Mouse (Mus musculus): Measurements from ENCODE around the gene 1700016H13Rik. TPM values are rescaled to one million over a fixed set of nuclear protein-coding genes. Genes with fewer than 3 reads are reported as not detected.

Gene 1700016H13Rik
- polyA plus RNA-seq, 1 experiment = not detected

DNA sequence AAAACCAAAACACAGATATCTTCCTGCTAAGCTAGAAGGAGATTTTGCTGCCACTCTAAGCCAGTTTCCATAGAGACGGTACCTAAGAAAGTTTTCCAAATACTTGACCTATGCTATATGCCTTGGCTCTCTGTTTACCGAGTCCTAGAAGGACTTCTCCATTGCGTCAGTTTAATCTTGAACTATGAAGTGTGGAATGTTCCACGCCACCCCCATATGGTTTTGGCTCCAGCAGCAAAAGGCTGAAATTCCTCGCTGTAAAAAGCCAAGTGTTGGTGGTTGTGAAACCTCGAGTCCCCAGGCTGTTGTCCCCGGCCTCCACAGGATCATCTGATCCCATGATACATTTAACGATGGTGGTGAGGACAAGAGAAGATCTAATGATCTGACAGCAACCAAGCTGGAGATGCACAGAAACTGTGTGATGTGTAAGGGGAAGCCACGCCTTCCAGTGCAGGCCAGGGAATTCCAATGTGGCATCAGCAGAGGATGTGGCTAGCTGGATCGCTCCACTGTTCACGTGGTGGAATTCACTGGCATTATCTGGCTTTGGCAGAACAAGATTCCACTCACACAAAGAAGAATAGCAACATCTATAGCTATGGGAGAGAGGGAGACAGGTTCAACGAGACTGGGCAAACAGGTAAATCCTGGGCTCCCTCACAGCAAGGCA is 35.4 kb downstream of the 1700016H13Rik start:
- TF ChIP-seq CTCF (IDR thresholded peaks at IDR 0.05; ENCODE audit: control insufficient read depth, insufficient read depth, insufficient read length) (no peak), FOSL1 (IDR thresholded peaks at IDR 0.05; ENCODE audit: insufficient read depth, low read length, poor library complexity, severe bottlenecking) (no peak), MAX (IDR thresholded peaks at IDR 0.05) (peak; percentile 56), USF1 (IDR thresholded peaks at IDR 0.05; ENCODE audit: low read depth) (peak; percentile 78), MYOG (IDR thresholded peaks at IDR 0.05; ENCODE audit: control insufficient read depth, extremely low read depth, insufficient read length) (no peak), MYOD1 (IDR thresholded peaks at IDR 0.05; ENCODE audit: control insufficient read depth, insufficient read length, low read depth) (no peak), CEBPB (IDR thresholded peaks at IDR 0.05; ENCODE audit: low read depth) (peak; percentile 38)
- H3K79me2 ChIP-seq (ENCODE audit: control insufficient read depth, insufficient read depth) = no peaks in the 10 kb centered on the region
- no peak overlapping the region for H3ac ChIP-seq (ENCODE audit: control insufficient read depth, insufficient read length, low read depth)
- H3K79me3 ChIP-seq (ENCODE audit: low read depth) = no peaks in the 10 kb centered on the region
- H3K27me3 ChIP-seq (ENCODE audit: control insufficient read depth, insufficient read depth, insufficient read length) = no peaks in the 10 kb centered on the region
- no peaks in the 10 kb centered on the region for H3K36me3 ChIP-seq (ENCODE audit: control insufficient read depth, insufficient read depth)
- no peak overlapping the region for H3K4me3 ChIP-seq (ENCODE audit: insufficient read depth, poor library complexity, severe bottlenecking)

DNA sequence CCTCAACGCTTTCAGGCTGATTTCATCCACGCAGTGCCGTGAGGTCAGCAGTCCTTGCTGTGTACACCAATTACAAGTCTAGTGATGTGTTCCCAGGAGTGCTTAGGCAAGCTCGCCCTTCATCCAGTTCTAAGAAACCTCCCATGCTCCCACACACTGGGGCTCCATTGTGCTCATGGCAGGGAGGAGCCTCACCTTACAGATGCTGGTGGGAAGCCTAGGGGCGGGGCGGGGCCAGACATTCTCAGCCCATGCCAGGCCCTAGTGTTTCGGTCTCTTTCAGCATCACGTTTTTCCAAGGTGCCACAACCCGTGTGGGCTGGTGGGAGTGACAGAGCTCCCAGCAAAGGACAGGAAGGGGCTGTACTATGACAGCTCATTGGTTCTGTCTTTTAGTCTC is 38.6 kb downstream of the 1700016H13Rik start:
- Histone ChIP-seq H3K4me3 (ENCODE audit: insufficient read depth, poor library complexity, severe bottlenecking) (no peak overlapping the region), H3K79me3 (ENCODE audit: low read depth) (no peaks in the 10 kb centered on the region), H3K36me3 (ENCODE audit: control insufficient read depth, insufficient read depth) (no peaks in the 10 kb centered on the region), H3K79me2 (ENCODE audit: control insufficient read depth, insufficient read depth) (no peaks in the 10 kb centered on the region), H3ac (ENCODE audit: control insufficient read depth, insufficient read length, low read depth) (no peak overlapping the region), H3K27me3 (ENCODE audit: control insufficient read depth, insufficient read depth, insufficient read length) (no peaks in the 10 kb centered on the region)
- TF ChIP-seq USF1 (IDR thresholded peaks at IDR 0.05; ENCODE audit: low read depth) = no peak

DNA sequence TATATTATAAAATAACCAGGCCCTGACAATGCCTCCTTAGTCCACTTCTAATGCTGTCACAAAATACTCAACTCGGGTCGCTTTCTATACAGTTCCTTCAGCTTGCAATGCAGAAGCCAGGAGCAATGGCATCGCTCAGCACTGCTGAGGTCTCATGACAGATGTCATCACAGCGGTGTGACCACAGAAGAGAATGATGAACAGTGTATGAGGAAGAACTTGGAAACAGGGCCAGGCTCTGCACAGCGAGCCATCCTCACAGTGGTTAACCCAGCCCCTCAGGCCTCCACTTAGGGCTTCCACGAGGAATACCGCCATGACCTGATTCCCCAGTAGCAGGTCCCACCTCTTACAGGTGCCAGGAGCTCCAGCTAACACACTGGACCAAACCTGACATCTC is 41.5 kb downstream of the 1700016H13Rik start:
- Histone ChIP-seq H3ac (ENCODE audit: control insufficient read depth, insufficient read length, low read depth) (no peak overlapping the region), H3K27me3 (ENCODE audit: control insufficient read depth, insufficient read depth, insufficient read length) (no peaks in the 10 kb centered on the region), H3K36me3 (ENCODE audit: control insufficient read depth, insufficient read depth) (no peaks in the 10 kb centered on the region), H3K79me2 (ENCODE audit: control insufficient read depth, insufficient read depth) (no peaks in the 10 kb centered on the region), H3K79me3 (ENCODE audit: low read depth) (no peaks in the 10 kb centered on the region), H3K4me3 (ENCODE audit: insufficient read depth, poor library complexity, severe bottlenecking) (no peak overlapping the region)
- TF ChIP-seq MAX (IDR thresholded peaks at IDR 0.05) = no peak
- TF ChIP-seq CEBPB (IDR thresholded peaks at IDR 0.05; ENCODE audit: low read depth) = no peak
- TF ChIP-seq FOSL1 (IDR thresholded peaks at IDR 0.05; ENCODE audit: insufficient read depth, low read length, poor library complexity, severe bottlenecking) = no peak
- no peak for TF ChIP-seq CTCF (IDR thresholded peaks at IDR 0.05; ENCODE audit: control insufficient read depth, insufficient read depth, insufficient read length)
- no peak for TF ChIP-seq USF1 (IDR thresholded peaks at IDR 0.05; ENCODE audit: low read depth)
- no peak for TF ChIP-seq MYOD1 (IDR thresholded peaks at IDR 0.05; ENCODE audit: control insufficient read depth, insufficient read length, low read depth)
- TF ChIP-seq MYOG (IDR thresholded peaks at IDR 0.05; ENCODE audit: control insufficient read depth, extremely low read depth, insufficient read length) = no peak

DNA sequence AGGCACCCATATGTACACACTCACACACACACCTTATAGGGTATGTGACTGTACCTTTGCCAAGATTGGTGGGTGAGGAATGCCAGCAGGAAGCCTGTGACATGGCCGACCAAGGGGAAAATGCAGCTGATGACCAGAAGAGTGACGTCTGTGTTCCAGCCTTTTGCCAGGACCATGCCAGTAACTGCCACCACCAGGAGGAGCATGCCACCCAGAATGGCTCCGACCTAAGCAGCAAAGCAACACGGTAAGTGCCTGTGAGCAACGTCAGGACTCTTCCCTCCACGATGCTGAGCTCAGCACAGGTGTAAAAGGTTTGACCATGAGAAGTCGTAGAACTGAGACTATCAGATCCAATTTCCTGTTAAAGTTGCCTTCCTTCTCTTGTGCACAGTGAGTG is 43.5 kb downstream of the 1700016H13Rik start:
- Histone ChIP-seq H3K4me3 (ENCODE audit: insufficient read depth, poor library complexity, severe bottlenecking) (no peak overlapping the region), H3ac (ENCODE audit: control insufficient read depth, insufficient read length, low read depth) (no peak overlapping the region), H3K27me3 (ENCODE audit: control insufficient read depth, insufficient read depth, insufficient read length) (peaks cover 7% of the 10 kb centered on the region), H3K36me3 (ENCODE audit: control insufficient read depth, insufficient read depth) (no peaks in the 10 kb centered on the region), H3K79me3 (ENCODE audit: low read depth) (no peaks in the 10 kb centered on the region), H3K79me2 (ENCODE audit: control insufficient read depth, insufficient read depth) (no peaks in the 10 kb centered on the region)
- no peak for TF ChIP-seq CEBPB (IDR thresholded peaks at IDR 0.05; ENCODE audit: low read depth)
- no peak for TF ChIP-seq CTCF (IDR thresholded peaks at IDR 0.05; ENCODE audit: control insufficient read depth, insufficient read depth, insufficient read length)
- no peak for TF ChIP-seq USF1 (IDR thresholded peaks at IDR 0.05; ENCODE audit: low read depth)
- no peak for TF ChIP-seq MYOD1 (IDR thresholded peaks at IDR 0.05; ENCODE audit: control insufficient read depth, insufficient read length, low read depth)
- TF ChIP-seq MYOG (IDR thresholded peaks at IDR 0.05; ENCODE audit: control insufficient read depth, extremely low read depth, insufficient read length) = no peak
- TF ChIP-seq FOSL1 (IDR thresholded peaks at IDR 0.05; ENCODE audit: insufficient read depth, low read length, poor library complexity, severe bottlenecking) = no peak
- no peak for TF ChIP-seq MAX (IDR thresholded peaks at IDR 0.05)

DNA sequence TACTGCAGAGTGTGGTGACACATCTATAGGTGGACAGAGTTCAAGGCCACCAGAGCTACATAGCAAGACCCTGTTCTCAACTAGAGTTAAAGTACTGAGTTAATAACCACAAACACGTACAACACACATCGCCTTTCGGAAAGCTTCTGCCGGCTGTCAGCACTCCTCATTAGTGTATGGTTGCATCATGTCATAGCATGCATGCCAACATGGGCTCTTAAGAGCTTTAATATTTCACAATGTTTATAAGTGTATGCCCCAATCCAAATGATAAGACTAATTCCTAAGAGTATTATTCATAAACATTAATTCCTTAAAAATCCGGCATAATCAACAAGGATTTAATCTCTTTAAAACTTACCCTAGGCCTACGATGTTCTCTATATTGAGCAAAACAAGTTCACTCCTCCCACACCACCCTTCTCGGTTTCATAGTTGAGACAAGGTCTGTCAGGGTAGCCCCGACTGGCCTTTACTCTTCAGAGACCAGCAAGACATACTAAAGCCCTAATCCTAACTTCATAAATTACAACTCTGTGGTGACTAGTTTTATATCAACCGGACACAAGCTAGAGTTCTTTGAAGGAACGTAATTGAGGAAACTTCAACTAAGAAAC is 44.8 kb downstream of the 1700016H13Rik start:
- H3K4me3 ChIP-seq (ENCODE audit: insufficient read depth, poor library complexity, severe bottlenecking) = no peak overlapping the region
- no peaks in the 10 kb centered on the region for H3K79me3 ChIP-seq (ENCODE audit: low read depth)
- H3K27me3 ChIP-seq (ENCODE audit: control insufficient read depth, insufficient read depth, insufficient read length) = peaks cover 7% of the 10 kb centered on the region
- no peaks in the 10 kb centered on the region for H3K36me3 ChIP-seq (ENCODE audit: control insufficient read depth, insufficient read depth)
- no peaks in the 10 kb centered on the region for H3K79me2 ChIP-seq (ENCODE audit: control insufficient read depth, insufficient read depth)
- no peak for TF ChIP-seq MYOD1 (IDR thresholded peaks at IDR 0.05; ENCODE audit: control insufficient read depth, insufficient read length, low read depth)
- no peak for TF ChIP-seq CEBPB (IDR thresholded peaks at IDR 0.05; ENCODE audit: low read depth)
- no peak for TF ChIP-seq MYOG (IDR thresholded peaks at IDR 0.05; ENCODE audit: control insufficient read depth, extremely low read depth, insufficient read length)
- TF ChIP-seq MAX (IDR thresholded peaks at IDR 0.05) = no peak
- no peak for TF ChIP-seq USF1 (IDR thresholded peaks at IDR 0.05; ENCODE audit: low read depth)
- no peak for TF ChIP-seq FOSL1 (IDR thresholded peaks at IDR 0.05; ENCODE audit: insufficient read depth, low read length, poor library complexity, severe bottlenecking)
- no peak for TF ChIP-seq CTCF (IDR thresholded peaks at IDR 0.05; ENCODE audit: control insufficient read depth, insufficient read depth, insufficient read length)
- no peak overlapping the region for H3ac ChIP-seq (ENCODE audit: control insufficient read depth, insufficient read length, low read depth)

DNA sequence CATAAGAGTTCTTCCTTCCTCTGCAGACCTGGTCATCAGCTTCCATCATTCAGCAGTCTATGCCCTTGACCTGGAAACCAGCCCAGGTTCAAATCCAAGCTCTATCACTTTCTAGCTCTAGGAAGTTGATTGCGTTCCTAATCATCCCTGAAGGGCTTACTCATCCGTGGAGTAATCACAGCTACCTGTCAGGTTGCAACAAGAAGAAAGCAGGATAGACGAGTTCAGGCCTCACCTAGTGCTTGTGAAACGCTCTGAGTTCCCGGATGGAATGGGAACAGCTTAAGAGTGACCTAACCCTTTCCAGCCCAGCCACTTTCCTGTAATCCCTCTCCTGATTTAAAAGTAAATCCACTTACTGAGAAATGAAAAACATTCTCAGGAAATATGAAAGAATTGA is 45.7 kb downstream of the 1700016H13Rik start:
- no peaks in the 10 kb centered on the region for H3K36me3 ChIP-seq (ENCODE audit: control insufficient read depth, insufficient read depth)
- H3K79me3 ChIP-seq (ENCODE audit: low read depth) = no peaks in the 10 kb centered on the region
- H3K27me3 ChIP-seq (ENCODE audit: control insufficient read depth, insufficient read depth, insufficient read length) = peaks cover 7% of the 10 kb centered on the region
- H3ac ChIP-seq (ENCODE audit: control insufficient read depth, insufficient read length, low read depth) = no peak overlapping the region
- H3K79me2 ChIP-seq (ENCODE audit: control insufficient read depth, insufficient read depth) = no peaks in the 10 kb centered on the region
- no peak overlapping the region for H3K4me3 ChIP-seq (ENCODE audit: insufficient read depth, poor library complexity, severe bottlenecking)
- TF ChIP-seq MYOG (IDR thresholded peaks at IDR 0.05; ENCODE audit: control insufficient read depth, extremely low read depth, insufficient read length) (no peak), MAX (IDR thresholded peaks at IDR 0.05) (no peak), CEBPB (IDR thresholded peaks at IDR 0.05; ENCODE audit: low read depth) (no peak), MYOD1 (IDR thresholded peaks at IDR 0.05; ENCODE audit: control insufficient read depth, insufficient read length, low read depth) (no peak), USF1 (IDR thresholded peaks at IDR 0.05; ENCODE audit: low read depth) (no peak), CTCF (IDR thresholded peaks at IDR 0.05; ENCODE audit: control insufficient read depth, insufficient read depth, insufficient read length) (no peak), FOSL1 (IDR thresholded peaks at IDR 0.05; ENCODE audit: insufficient read depth, low read length, poor library complexity, severe bottlenecking) (no peak)

Data from C2C12 (cell line).